Mouse (Mus musculus): ENCODE measurements at regions not wholly inside any gene's neighbourhood (a gene's known extent, or its start where the extent isn't known, plus 50 kb on each side); places are given as distances from the start of the nearest gene placed in this dataset.

DNA sequence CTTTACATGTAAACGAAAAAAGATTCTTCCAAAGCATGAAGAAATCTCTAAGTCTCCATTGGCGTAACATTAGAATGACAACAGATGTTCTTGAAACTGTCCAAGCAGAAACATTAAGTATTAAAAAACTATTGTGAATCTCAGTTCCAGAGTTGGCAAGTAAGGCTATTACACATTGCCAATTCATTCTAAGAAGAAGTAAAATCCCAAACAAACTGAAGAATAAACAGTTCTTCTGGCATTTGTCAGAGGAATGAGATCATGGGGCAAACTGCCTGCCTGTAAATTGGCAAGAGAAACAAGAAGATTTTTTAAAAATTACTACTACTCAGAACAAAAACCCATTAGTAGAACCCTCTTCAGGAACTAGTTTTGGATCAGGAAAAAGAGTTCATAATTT is 680.1 kb downstream of the Nova1 start:
- DNase-seq (ENCODE audit: low spot score in 2 of 2): no peak

DNA sequence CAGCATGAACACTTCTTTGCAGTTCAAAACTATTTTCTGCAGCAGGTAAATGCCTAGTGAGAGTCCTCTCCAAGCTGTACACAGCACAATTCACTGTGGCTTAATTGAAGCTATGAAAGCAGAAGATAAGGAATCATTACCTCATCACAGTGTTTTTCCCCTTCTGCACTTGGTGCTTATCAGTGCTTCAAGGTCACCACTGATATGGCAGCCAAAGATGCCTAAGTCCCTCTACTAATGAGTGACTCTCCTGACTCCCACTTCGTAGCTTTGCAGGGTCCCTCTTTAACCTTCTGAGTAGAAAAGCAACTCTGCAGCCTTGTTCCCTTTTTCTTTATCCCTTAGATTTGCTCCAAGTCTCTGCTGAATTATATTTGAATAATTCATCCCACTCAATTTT is 692.9 kb downstream of the Nova1 start:
- no peak for DNase-seq (ENCODE audit: low spot score in 2 of 2)

DNA sequence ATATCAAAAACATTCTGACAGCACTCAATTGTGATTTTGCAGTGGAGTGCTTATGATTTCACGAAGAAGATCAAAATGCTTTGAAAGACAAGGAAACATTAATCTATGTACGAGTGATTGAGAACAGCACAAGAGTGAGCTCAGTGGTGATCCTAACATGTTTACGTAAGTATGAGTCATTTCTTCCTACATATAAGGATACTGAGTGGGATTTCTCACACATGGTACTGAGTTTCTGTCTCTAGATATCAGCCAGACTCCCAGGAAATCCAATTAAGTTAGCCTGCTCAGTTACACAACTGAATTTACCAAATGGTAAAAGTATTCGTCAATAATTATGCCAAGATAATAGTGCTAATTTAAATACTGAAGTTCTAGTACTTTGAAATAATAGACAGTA is 707.4 kb downstream of the Nova1 start:
- DNase-seq (ENCODE audit: low spot score in 2 of 2): no peak

GRCm38 (mm10) chr12:46083356-46083755 is 735.4 kb downstream of the Nova1 start:
- DNase-seq (ENCODE audit: low spot score in 2 of 2): no peak

DNA sequence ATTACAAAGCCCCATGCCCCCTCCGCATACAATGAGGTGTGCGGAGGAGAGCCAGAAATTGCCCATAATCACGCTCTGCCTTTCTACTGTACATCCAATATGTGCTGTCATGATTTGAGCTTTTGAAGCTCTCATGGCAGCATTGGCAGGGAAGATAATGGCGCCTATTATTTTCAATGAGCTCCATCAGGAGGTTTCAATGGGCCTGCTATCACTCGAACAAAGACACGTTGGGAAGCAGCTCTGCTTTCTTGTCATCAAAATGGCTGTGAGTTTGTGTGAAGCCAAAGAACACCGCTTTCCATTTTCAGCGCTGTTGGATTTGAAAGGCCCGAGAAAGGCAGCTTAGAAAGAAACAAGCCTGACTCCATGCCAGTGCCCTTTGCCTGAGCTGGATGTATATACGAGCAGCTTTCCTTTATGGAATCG is 742.9 kb downstream of the Nova1 start:
- DNase-seq (ENCODE audit: low spot score in 2 of 2): peak; percentile 24 to 33

GRCm38 (mm10) chr12:46075355-46075754 is 743.4 kb downstream of the Nova1 start:
- DNase-seq (ENCODE audit: low spot score in 2 of 2): no peak

- no peak for DNase-seq (ENCODE audit: low spot score in 2 of 2)
Observed at GRCm38 (mm10) chr12:46066896-46067295, 751.8 kb downstream of the Nova1 start.

DNA sequence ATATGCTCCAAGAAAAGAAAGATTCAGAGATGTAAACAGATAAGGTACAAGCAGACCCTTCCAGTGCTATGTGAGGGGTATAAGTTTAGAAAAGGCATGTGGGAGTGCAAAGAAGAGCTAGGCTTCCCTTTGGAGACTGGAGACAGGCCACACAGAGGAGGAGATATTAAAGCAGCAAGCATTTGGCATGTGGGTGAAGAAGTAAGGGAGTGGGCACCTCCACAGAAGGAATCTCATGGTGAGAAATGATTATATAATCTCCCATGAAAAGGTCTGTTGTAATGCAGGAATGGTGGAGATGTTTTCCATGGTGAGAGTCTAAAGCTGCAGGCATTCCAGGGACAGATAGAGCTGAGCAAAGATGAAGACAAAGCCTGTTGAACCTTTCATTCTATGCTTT is 778.1 kb downstream of the Nova1 start:
- peak; percentile 18 to 24 for DNase-seq (ENCODE audit: low spot score in 2 of 2)

- no peak for DNase-seq (ENCODE audit: low spot score in 2 of 2)
Observed at GRCm38 (mm10) chr12:46040216-46040615, 778.5 kb downstream of the Nova1 start.

- no peak for DNase-seq (ENCODE audit: low spot score in 2 of 2)
Observed at GRCm38 (mm10) chr12:46036540-46037094, 782.1 kb downstream of the Nova1 start.

DNA sequence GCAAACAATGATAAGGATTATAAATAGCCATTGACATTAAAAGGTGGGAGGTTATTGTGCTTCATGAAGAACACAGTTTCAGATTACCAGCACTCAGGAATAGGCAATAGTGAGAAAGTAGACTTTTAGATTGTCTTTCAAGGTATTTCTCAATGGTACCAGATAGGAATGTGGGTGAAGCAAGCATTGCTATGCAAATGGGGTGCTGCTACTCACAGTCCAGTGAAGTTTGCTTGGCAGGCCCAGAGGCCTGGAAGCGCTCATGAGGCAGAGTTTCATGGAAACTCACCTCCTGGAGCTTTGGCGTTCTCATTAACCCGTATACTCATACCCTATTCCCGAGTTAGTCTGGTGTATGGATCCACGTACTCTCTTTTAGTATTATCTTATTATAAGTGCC is 793.5 kb downstream of the Nova1 start:
- DNase-seq (ENCODE audit: low spot score in 2 of 2): no peak

DNA sequence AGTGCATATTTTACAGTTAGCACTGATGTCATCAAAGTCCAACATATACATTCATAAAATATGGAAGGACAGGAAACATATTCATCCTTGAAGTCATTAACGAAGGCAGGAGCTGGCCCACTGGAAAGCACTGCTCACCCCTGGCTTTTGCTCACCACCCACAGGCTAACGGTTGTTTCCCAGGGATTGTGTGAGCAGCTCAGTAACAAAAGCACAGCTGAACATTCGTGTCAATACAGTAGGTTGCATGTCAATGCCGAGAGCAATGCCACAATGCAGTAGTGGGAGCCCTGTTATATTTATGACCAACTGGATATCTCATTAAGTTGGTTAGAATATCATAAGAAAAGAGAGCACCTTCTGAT is 797.2 kb downstream of the Nova1 start:
- DNase-seq (ENCODE audit: low spot score in 2 of 2): no peak

- no peak for DNase-seq (ENCODE audit: low spot score in 2 of 2)
Observed at GRCm38 (mm10) chr12:46020835-46021545, 797.7 kb downstream of the Nova1 start.

- no peak for DNase-seq (ENCODE audit: low spot score in 2 of 2)
Observed at GRCm38 (mm10) chr12:45977691-45978414, 840.9 kb downstream of the Nova1 start.

DNA sequence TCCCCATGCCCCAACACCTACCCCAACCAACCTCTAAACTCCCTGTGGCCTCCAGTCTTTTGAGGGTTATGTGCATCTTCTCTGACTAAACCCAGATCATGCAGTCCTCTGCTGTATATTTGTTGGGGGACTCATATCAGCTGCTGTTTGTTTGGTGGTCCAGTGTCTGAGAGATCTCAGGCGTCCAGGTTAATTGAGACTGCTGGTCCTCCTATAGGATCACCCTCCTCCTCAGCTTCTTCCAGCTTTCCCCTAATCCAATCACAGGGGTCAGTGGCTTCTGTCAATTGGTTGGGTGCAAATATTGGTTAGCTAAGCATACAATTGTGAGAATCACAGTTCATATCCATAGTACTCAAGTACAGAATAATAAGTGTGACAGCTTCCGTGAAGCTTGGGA is 842.9 kb downstream of the Nova1 start:
- no peak for DNase-seq (ENCODE audit: low spot score in 2 of 2)

DNA sequence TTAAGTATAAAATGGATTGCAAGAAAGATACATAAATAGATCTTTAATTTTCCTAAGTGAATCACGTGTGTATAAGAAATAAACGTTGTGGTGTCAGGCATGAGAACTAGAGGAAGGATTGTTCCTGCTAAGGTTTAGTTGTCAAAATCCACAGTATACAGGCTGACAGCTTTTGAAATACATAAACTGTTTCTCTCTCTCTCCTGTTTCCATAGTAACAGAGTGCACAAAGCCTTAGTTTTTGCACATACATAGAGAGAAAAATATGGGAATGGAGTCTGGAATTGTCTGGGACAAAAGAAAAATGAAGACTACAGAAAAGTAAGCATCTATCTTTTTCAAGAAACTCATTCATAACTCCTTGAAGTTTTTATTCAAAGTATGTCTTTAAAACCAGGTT is 848.3 kb downstream of the Nova1 start:
- no peak for DNase-seq (ENCODE audit: low spot score in 2 of 2)

DNA sequence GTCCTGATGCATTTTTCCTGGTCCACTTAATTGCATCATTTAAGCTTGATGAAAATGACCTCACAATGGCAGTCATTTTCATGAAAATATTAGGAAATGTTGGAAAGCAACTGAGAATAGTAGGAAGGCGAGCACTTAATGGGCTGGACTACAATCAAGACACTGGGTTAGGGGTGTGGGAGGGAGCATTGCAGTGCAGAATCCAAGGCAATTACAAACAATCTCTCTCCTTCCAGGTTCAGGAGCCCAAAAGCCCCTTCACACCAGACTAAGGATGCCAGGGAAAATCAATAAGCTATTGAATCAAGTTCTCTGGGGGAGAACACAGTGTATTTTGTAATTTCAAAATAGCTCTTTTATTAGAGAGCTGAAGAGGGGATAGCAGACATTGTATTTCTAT is 848.8 kb downstream of the Nova1 start:
- no peak for DNase-seq (ENCODE audit: low spot score in 2 of 2)

DNA sequence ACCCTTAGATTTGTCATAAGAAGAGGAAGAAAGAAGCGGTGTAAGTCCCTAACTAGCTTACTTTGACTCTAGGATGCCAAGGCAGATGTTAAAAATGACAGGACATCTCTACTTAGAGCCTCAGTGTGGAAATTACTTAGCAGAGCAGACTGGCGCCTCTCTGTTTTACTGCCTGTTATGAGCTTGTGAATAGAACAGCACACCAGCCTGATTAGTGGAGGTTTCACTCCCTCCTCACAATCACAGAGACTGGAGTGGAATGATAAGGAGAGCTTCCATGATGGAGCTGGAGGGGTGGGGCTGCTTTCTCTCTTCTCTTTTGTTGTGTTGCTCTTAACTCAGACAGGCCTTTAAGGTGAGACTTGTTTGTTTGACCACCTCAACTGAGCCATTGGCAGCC is 871.8 kb downstream of the Nova1 start:
- DNase-seq (ENCODE audit: low spot score in 2 of 2): no peak

DNA sequence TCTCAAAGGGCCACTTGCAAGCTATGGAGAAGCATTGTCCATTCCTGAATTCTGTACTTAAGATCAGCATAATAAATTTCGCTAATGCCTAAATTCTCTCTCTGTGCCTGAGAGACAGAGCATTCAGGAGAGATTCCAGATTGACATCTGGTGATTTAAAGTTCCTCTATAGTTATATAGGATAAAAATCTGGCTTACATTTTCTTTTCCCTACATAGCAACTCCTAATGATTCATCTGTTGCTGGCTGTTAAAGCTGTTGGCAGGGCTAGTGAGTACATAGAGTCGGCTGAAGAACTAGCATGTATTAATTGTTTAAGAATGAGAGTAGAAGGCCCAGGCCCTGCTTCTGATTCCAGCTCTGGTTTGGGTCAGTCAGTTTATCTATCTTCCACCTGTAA is 870.0 kb upstream of the Stxbp6 start:
- DNase-seq (ENCODE audit: low spot score in 2 of 2): no peak

- no peak for DNase-seq (ENCODE audit: low spot score in 2 of 2)
Observed at GRCm38 (mm10) chr12:45942402-45942801, 867.9 kb upstream of the Stxbp6 start.

- no peak for DNase-seq (ENCODE audit: low spot score in 2 of 2)
Observed at GRCm38 (mm10) chr12:45933388-45933787, 858.9 kb upstream of the Stxbp6 start.

- DNase-seq (ENCODE audit: low spot score in 2 of 2): no peak
Observed at GRCm38 (mm10) chr12:45932251-45932650, 857.7 kb upstream of the Stxbp6 start.

DNA sequence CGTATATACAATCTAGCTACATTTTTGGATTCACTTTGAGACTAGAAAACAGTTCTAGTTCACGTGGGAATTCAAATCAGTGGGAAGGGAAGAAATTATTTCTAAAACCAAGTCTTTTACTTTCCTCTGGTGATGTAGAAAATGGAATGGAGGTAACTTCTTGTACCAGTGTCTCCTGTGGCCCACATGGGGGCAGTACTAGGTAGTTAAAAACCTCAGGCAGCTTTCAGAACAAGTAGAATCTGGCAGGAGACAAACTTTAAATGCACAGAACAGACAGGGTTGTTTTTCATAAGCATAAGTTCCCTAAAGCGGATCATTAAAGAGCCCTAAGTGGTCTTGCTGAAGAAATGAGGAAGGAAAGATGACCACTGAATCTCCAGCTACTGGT is 855.2 kb upstream of the Stxbp6 start:
- DNase-seq (ENCODE audit: low spot score in 2 of 2): peak; percentile 68 to 72
